Comparison of ENCODE assay signal across 8 mouse cellular contexts in the genomic region with DNA sequence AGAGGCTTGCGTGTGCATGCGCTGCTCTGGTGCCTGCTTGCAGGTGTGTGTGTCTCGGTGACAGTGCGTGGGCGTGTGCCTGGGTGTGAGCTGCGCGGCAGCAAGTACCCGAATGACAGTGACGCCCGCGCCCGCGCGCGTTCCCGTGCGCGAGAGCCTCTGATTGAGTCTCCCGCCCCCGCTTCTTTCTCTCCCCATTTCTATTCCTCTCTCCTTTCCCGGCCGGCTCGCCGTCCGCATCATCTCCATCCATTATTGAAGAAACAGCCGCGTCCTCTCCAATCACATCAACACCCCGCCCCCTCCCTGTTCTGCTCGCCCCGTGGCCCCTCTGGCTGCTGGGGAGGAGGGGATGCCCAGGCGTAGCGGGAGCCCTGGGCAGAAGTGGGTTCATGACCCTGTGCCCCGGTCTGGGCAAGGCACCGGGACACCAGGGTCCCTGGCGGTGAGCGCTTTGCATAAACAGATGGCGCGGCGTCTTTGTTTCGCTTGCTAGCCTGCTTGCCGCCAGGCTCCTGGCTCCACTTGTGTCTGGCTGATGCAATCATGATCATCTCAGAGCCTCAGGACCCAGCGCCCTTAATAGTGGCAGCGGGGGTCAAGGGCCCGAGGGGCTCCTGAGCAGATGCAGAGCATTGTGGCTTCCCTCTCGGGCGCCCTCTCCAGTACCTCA. TPM values are rescaled to one million over a fixed set of nuclear protein-coding genes. Genes with fewer than 3 reads are reported as not detected.
DNase-seq lines count a peak whose midpoint lies in the region; ATAC-seq and TF ChIP-seq lines count a peak whose summit lies in the region.

No protein-coding gene starts in this region.

- WGBS in small intestine, adult 2 months = 1% methylated on average over 45 of the region's 46 CpGs

- peak overlapping the region; percentile 10; the same call in 1 of the 2 replicates for H3K27ac ChIP-seq in small intestine, adult 2 months (ENCODE audit: insufficient read depth, low read depth, low read length)

- H3K36me3 ChIP-seq in small intestine, adult 2 months (ENCODE audit: control insufficient read depth, insufficient read depth, low read length) = no peaks in the 10 kb centered on the region

- TF ChIP-seq POLR2A in small intestine, adult 2 months (IDR thresholded peaks at IDR 0.05; ENCODE audit: low read depth, low read length) = no peak

- H3K4me3 ChIP-seq in small intestine, adult 2 months (ENCODE audit: low read depth, low read length) = peak overlapping the region; percentile 64

- TF ChIP-seq CTCF in small intestine, adult 2 months (IDR thresholded peaks at IDR 0.05; ENCODE audit: extremely low read depth, insufficient read length, insufficient replicate concordance, low read depth, low read length) = 0 out of 2 replicates have a peak, but pooled peaks have one; percentile 8

- no peak for ATAC-seq in megakaryocyte-erythroid progenitor cell, adult 5-6 weeks (replicated peaks; ENCODE audit: low FRiP score, low TSS enrichment, poor library complexity, severe bottlenecking)

- peaks cover 35% of the 10 kb centered on the region for H3K27me3 ChIP-seq in small intestine, adult 2 months (ENCODE audit: control insufficient read depth, insufficient read depth, low read length)

- peak; percentile 63 for DNase-seq in 3T3-L1 (ENCODE audit: low read depth, low spot score)
- DNase-seq in CD4-positive helper T cell, adult 2 months (ENCODE audit: low read depth, low spot score) = peak; percentile 88
- DNase-seq in cerebellum, adult 9-11 months = peak; percentile 94
- DNase-seq in frontal cortex, postnatal 25 days (ENCODE audit: low spot score in 2 of 2) = peak; percentile 71 to 74
- peak; percentile 75 to 80 for DNase-seq in layer of hippocampus, postnatal 10 days (ENCODE audit: low spot score in 2 of 2)
- peak; percentile 61 for DNase-seq in lung, postnatal 10 days

- H3K4me1 ChIP-seq in small intestine, adult 2 months (ENCODE audit: control insufficient read depth, insufficient read depth, insufficient read length, low read length) = peaks cover 25% of the 10 kb centered on the region

RNA-seq across cellular contexts. Expression of gene Ndufa4l2, which starts 3.0 kb away (rescaled TPM):
- total RNA-seq in layer of hippocampus, postnatal 10 days (2021) = 1 to 10 TPM; 6.8 to 7.9 TPM
- 3.8 and 5.6 TPM in 2 replicates for polyA plus RNA-seq in small intestine, adult 2 months (2012; rRNA removed)
- total RNA-seq in megakaryocyte-erythroid progenitor cell, adult 5-6 weeks (2014; fragmentation: Nextera tagmentation) = not detected in 2 replicates
- not detected in 2 replicates for total RNA-seq in megakaryocyte-erythroid progenitor cell, adult 5-6 weeks (2017)

RNA-seq across cellular contexts. Expression of gene Stac3, which starts 10.3 kb away (rescaled TPM):
- total RNA-seq in layer of hippocampus, postnatal 10 days (2021) = 1 to 10 TPM; 3.5 to 5.3 TPM
- polyA plus RNA-seq in small intestine, adult 2 months (2012; rRNA removed) = 0.30 and 0.51 TPM in 2 replicates
- total RNA-seq in megakaryocyte-erythroid progenitor cell, adult 5-6 weeks (2014; fragmentation: Nextera tagmentation) = not detected in 2 replicates
- not detected in 2 replicates for total RNA-seq in megakaryocyte-erythroid progenitor cell, adult 5-6 weeks (2017)

RNA-seq across cellular contexts. Expression of gene Shmt2, which starts 10.5 kb away (rescaled TPM):
- total RNA-seq in layer of hippocampus, postnatal 10 days (2021) = 10 to 100 TPM; 36.2 to 36.3 TPM
- 36.6 and 49.6 TPM in 2 replicates for polyA plus RNA-seq in small intestine, adult 2 months (2012; rRNA removed)
- 159 and 164 TPM in 2 replicates for total RNA-seq in megakaryocyte-erythroid progenitor cell, adult 5-6 weeks (2014; fragmentation: Nextera tagmentation)
- total RNA-seq in megakaryocyte-erythroid progenitor cell, adult 5-6 weeks (2017) = 76.6 and 87.1 TPM in 2 replicates

RNA-seq across cellular contexts. Expression of gene Nxph4, which starts 22.6 kb away (rescaled TPM):
- 1 to 10 TPM; 5.2 to 6.5 TPM for total RNA-seq in layer of hippocampus, postnatal 10 days (2021)
- polyA plus RNA-seq in small intestine, adult 2 months (2012; rRNA removed) = 0.32 and 0.41 TPM in 2 replicates
- not detected in 2 replicates for total RNA-seq in megakaryocyte-erythroid progenitor cell, adult 5-6 weeks (2014; fragmentation: Nextera tagmentation)
- not detected in 2 replicates for total RNA-seq in megakaryocyte-erythroid progenitor cell, adult 5-6 weeks (2017)

Comparison
In these comparisons a context has a peak if more than half of its experiments do, and no peak if none do; other contexts are left out.
1. RNA of gene Ndufa4l2, which starts 3.0 kb away (total RNA-seq): 6.8 to 7.9 TPM in layer of hippocampus, postnatal 10 days; not detected in megakaryocyte-erythroid progenitor cell, adult 5-6 weeks; every median in the first group is over 4 times any median in the second.
2. RNA of gene Stac3, which starts 10.3 kb away (total RNA-seq): 3.5 to 5.3 TPM in layer of hippocampus, postnatal 10 days; not detected in megakaryocyte-erythroid progenitor cell, adult 5-6 weeks; every median in the first group is over 4 times any median in the second.
3. Peak in every context shown above with its lines, with median percentiles within 50 percentile points of each other: DNase-seq.